19 mouse cellular contexts compared by ENCODE assay signal in genomic region chr7:139027136-139027535, GRCm38 (mm10).
"Had no signal": no experiment of that assay in that cellular context is flagged by ENCODE, and none has a peak within 500 bp of the region (broad histone marks: within the 10 kb centered on the region; RNA-seq: fewer than 3 reads in every experiment).

No protein-coding gene starts in this region.

- H3K9me3 ChIP-seq: liver, embryonic 13.5 days; neural tube, embryonic 12.5 days; neural tube, embryonic 15.5 days had no signal

- ATAC-seq: intestine, postnatal 0 days had no signal

- H3K4me1 ChIP-seq: liver, embryonic 13.5 days; megakaryocyte, embryonic 14.5 days; neural tube, embryonic 12.5 days; neural tube, embryonic 15.5 days had no signal

- H3K9ac ChIP-seq: liver, embryonic 13.5 days; neural tube, embryonic 12.5 days; neural tube, embryonic 15.5 days had no signal

- DNase-seq: kidney, postnatal 36 days; layer of hippocampus, postnatal 36 days; liver, embryonic 13.5 days; lung, adult 2 months; lung, postnatal 36 days; midbrain, embryonic 14.5 days; right cerebral cortex, adult 18-20 months; right cerebral cortex, postnatal 14 days; right cerebral cortex, postnatal 4 days; thymus, adult 2 months; thymus, postnatal 14 days; thymus, postnatal 4 days had no signal

- H3K27ac ChIP-seq: left cerebral cortex, adult 2 months; liver, embryonic 13.5 days; neural tube, embryonic 12.5 days; neural tube, embryonic 15.5 days; stomach, postnatal 0 days had no signal

- H3K27me3 ChIP-seq: liver, embryonic 13.5 days; neural tube, embryonic 12.5 days; neural tube, embryonic 15.5 days had no signal

- H3K4me3 ChIP-seq: left cerebral cortex, adult 2 months; liver, embryonic 13.5 days; megakaryocyte, embryonic 14.5 days; neural tube, embryonic 12.5 days; neural tube, embryonic 15.5 days had no signal

- H3K36me3 ChIP-seq: liver, embryonic 13.5 days; neural tube, embryonic 12.5 days had no signal

- H3K4me2 ChIP-seq: liver, embryonic 13.5 days; midbrain, embryonic 11.5 days; neural tube, embryonic 12.5 days; neural tube, embryonic 15.5 days had no signal
